Mouse (Mus musculus) adrenal gland, adult (tissue): ENCODE measurements around the gene Nalcn.
A peak's percentile ranks its signal among the peaks of the same experiment; 100 is the strongest.
"Not testable (repeated sequence)": the region's sequence is repeated elsewhere in the genome, so short reads cannot be mapped to it uniquely, and the experiment has no call there.

Source experiments
- DNase-seq, 2 experiments: peaks; one replicate each; pipeline ENCODE4 v3.0.0; 2022 to 2023; ENCODE audit warnings: low spot score in 1 of 2; ENCODE audit not compliant: inconsistent age in 2 of 2

The Nalcn gene

DNA sequence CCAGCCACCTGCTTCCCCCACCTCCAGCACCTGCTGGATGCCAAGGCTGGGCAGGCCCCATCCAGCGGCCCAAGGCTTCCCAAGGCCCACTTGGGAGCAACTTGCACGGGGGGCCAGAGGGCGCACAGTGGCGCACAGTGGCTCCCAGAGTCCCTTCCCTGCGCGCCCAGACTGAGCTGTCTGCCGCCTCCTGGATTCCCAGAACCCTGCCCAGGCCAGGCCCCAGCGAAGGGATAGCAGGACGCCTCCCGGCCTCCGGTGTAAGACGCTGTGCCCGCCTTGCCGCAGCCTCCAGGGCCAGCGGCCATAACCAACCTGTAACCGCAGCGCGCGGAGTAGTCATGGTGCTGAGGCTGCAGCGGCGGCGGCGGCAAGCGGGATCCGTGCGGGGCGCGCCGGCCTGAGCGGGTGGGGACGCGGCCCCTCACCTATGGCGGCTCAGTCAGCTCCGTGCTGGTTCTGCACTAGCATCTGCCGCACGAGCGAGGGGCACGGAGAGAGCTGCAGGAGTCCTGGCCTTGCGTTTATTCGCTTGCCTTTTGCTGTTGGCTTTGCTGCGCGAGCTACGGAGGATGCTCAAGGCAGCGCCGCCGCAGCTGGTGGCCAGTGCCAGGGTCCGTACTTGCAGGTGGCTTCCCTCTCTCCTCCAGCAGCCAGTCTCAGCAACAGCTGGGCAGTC, at the start of gene Nalcn:
Gene Nalcn, minus strand, starts transcription at position 644 of the 679 bp plus-strand sequence.
- DNase-seq = peak; percentile 26 to 63

DNA sequence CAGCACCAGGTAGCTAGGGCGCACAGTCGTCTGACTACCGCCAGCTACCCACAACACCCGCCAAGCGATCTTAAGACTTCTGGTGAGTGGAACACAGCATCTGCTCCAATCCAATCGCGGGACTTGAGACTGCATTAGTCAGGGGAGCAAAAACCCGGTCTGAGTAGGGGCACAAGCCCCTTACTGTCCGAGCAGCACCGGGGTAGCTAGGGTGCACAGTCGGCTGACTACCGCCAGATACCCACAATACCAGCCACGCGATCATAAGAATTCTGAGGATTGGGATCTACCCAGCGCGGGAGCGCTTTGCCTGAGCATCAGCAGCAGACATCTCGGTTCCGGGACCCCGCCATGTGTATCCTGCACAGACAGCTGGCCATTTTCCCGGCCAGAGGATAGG, 44.1 kb upstream of the Nalcn start:
- DNase-seq = not testable (repeated sequence)

DNA sequence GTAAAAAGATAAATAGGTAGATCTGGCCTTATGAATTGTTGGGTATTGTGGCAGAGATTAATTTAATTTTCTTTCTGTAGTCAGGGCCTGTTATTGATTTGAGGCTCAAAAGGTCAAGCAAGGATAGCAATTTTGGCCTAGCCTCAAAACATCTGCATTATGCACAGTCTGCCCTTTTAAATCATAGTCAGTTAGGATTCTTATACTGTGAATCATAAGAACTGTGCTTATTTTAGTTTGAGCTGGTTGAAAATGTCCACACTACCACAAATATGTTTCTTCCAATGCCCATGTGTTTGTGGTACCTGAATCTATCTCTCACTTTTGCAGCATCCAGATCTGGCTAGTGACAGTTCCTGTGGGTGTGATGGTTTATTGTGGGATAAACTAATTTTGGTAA, 37.5 kb upstream of the Nalcn start:
- DNase-seq = peak in 1 of 2 experiments; percentile 50

DNA sequence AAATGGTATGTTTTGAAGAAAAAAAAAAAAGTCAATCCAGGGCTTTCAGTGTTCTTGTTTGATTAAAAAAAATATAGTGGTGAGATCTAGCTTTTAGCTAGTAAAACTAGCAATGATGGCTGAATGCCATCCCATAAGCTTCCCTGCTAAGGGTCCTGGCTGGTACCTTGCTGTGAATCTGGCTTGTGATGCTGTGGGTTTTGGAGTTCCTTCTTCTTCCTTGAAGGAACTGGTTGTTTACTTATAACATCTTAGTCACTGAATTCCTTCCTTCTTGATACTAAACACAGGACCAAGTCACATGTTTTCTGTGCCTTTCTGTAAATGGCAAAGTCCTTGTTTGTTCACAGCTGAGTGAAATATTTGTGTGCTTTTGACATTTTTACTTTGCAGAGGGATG, 36.3 kb upstream of the Nalcn start:
- no peak for DNase-seq

DNA sequence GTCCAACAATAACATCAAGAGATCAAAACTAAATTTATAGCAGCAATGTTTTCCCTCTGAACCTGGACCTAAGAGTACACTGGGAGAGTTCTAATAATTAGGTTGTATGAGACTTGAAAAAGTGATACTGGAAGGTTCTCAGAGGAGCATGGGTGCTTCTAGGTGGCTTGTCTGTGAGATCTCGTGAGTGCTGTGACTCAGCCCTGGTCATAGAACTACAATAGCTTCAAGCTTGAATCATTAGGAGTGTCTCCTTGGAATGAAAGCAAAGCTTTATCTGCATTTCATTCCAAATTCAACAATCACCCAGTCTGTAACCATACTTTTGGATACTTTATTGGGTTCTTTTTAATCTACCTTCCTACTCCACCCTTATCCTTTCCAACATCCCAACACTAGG, 35.4 kb upstream of the Nalcn start:
- peak in 1 of 2 experiments; percentile 50 for DNase-seq

DNA sequence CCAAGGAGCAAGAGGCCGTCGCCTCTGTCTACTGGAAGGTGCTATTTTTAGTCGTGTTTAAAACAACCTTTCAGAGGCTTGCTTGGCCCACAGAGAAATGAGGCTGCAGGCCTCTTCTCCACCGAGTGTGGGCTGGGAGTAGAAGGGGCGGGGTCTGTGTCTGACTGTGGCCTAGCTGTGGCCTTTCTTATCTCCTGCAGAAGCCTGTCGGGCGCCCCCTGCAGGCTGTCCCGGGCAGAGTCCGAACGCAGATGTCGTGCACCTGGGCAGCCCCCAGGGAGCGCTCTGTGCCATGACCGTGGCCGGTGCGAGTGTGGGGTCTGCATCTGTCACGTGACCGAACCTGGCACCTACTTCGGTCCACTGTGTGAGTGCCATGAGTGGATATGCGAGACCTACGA, 34.1 kb upstream of the Nalcn start:
- peak; percentile 37 to 70 for DNase-seq

DNA sequence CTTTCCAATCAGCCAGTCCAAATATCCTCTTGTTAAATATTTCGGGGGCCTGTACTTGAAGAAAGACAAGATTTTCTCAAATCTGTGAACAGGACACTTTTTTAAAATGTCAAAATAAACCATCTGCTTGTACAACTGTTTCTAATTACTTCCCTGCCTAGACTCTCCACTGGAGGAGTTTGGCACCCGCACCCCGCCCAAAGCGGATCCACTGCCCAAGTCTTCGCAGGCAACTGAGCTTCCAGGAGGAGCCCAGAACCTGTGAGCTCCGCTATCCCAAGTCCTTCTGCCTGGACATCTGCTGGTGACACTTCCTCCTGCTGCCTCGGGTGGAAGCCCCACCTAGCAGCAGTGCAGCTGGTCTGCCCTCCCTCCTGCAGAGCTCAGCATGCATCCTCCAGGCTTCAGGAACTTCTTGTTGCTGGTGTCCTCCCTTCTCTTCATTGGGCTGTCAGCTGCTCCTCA, 33.0 kb upstream of the Nalcn start, which contains the start of gene Itgbl1:
Gene Itgbl1, plus strand, starts transcription at position 51 of the 465 bp plus-strand sequence.
- no peak for DNase-seq

DNA sequence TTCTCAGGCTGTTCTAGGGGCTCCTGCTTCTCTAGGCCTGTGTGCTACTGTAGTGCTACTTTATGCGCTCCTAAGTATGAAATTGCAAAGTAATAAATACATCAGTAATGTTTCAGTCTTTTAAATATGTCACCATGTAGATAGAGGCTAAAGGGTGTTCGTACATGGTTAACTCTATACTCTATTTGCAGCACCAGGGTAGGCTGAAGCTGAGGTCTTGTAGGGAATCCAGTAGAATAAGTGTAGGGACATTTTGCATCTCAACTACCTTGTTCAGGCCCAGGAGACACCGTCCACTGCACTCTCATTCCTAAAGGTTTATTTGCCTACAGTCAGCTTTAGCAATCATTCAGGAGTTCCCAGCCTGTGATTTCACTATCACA, 227 bp upstream of the Nalcn start:
- peak in 1 of 2 experiments; percentile 29 for DNase-seq

DNA sequence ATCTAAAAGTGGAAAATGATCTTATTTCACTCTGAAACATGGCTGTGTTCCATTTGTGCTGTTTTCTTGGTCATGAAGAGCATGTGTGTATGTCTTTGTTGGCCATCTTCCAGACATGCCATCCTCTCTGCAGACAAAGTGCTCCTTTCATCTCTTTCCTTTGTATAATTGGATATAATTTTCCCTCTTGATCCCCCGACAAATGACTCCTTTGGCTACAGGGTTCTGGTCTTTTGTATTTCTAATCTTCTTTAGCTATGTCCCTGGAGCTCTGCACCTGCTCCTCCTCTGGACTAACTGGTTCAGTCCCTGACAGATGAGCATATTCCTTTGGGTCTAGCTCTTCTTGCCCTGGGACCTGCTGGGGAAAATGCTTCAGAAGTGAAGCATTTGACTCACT, 4.0 kb downstream of the Nalcn start:
- DNase-seq = peak in 1 of 2 experiments; percentile 28

DNA sequence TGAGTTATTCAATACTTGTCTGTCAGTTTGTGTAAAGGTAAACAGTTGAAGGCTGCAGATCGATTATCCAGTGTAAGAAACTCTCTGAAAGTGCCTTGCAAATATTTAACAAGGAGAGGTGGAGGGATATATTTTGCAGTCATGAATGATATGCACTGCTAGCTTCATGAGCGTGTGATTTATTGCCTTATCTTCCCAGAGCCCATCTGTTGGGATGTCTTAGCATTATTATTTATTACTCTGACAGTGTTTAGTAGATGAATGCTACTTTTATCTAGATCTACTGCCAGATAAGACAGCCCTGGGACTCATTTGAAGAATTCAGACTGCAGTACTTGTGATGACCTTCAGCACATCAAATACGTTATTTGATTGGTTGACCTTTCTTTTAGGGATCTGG, 31.7 kb downstream of the Nalcn start:
- peak in 1 of 2 experiments; percentile 46 for DNase-seq

DNA sequence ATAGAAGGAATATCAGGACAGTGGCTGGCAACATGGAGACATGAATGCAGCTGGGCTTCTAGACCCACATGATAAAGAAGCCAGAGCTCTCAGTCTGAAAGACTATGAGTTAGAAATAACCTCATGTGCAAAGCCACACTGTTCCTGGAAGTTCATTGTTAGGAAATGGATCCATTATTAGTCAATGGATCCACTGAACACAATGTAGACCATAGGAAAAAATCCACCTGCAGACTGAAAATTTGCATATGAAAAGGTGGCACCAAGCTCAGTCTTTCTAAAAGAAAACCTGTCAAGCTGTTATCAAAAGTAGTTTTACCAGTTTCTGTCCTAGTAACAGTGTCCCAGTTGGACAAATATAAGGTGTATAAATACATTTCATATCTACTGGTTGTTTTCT, 39.5 kb downstream of the Nalcn start:
- no peak for DNase-seq

DNA sequence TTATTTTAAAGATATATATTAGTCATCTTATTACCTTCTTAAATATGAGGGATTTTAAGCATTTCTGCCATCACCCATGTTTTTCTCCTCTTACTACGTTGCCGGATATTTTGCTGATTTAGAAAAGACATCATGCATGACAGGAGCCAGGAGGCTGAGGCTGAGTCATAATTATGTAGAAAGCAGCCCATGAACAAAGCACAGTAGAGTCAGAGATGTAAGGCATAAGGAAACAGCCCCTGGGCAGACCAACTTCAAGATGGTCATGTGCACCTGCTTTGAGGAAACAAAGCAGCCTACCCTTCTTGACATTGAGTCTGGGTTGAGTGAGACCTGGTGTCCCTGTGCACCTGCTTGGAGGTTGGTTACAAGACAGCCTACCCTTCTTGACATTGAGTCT, 44.5 kb downstream of the Nalcn start:
- no peak for DNase-seq

DNA sequence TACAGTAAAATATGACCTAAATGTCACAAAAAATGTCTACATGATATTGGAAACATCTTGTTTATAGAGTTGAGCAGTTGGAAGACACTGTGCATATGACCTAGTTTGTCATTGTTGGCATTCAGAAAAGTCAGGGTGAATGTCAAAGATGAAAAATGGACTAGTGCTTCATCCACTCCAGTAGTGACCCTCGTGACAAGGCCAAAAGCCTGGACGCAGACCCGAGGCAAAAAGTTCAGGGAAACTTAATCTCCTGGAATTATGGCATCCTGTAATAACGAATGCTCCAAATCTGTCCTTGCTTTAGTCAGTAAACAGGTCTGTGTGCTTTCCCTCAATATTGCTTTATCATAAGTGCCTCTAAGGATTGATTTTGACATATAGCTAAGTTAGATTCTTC, 51.6 kb downstream of the Nalcn start:
- peak; percentile 62 to 91 for DNase-seq

DNA sequence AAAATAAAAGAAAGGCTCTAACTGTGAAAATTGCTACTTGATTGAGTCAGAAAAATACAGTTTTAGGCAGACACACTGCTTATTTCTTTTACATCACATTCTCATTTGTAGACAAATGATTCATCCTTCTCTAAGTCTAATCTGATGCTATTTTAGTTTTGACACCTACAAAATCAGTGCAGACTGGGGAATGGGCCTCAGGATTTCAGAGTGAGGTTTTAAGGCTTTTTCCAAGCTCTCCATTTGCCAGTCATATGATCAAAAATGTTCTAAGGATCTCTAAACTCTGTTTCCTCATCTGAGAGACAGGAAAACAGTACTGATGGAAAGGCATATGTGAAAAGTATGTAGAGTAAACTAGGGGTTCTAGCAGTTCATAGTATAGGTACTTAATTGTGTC, 52.0 kb downstream of the Nalcn start:
- peak in 1 of 2 experiments; percentile 50 for DNase-seq

DNA sequence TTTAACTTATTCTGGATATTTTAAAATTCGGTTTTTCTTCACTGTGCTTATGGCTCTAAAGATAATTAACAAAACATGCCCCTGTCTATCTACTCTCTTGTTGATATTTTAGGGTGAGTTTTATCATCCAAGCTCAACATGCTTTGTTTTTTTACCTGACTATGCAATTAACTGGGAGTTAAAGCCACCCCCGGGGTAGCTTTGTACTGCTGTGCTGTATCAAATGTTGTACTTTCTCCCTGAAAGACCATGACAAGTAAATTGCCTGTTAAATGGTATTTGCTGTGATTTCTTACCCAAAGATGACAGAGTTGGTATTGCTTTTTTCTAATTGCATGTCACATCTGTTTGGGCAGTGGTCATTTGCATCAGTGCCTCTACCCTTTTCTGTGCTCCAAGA, 60.3 kb downstream of the Nalcn start:
- peak in 1 of 2 experiments; percentile 32 for DNase-seq

DNA sequence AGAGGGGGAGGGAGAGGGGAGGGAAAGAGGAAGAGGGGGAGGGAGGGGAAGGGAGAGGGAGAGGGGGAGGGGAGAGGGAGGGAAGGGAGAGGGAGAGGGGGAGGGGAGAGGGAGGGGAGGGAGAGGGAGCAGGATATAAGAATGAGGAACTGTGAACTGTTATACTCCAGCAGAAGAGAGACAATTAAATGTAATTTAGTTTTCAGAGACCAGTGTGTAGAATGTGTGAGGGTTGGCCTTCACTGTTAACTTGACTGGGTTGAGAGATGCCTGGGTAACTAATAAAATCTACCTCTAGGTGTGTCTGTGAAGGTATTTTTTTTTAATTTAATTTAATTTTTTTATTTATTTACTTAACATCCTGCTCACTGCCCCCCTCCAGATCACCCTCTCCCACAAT, 71.4 kb downstream of the Nalcn start:
- no peak for DNase-seq

DNA sequence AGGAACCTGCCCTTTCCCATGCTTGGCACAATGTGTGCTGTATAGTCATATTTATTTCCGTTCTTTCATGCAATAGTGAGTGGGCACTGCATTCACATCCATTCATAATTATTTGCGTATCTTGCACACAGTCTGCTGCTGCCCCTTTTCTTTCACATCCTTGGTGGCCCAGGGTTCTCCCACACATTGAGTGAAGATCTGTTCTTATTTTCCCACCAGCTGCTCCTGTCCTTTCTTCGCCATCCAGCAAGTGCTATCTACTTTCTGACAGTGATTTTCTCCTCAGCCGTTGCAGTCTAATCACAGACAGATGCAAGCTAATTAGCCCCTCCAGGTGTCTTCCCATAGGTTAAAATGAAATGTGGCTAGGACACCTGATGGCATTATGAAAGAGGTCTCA, 72.0 kb downstream of the Nalcn start:
- DNase-seq = no peak

DNA sequence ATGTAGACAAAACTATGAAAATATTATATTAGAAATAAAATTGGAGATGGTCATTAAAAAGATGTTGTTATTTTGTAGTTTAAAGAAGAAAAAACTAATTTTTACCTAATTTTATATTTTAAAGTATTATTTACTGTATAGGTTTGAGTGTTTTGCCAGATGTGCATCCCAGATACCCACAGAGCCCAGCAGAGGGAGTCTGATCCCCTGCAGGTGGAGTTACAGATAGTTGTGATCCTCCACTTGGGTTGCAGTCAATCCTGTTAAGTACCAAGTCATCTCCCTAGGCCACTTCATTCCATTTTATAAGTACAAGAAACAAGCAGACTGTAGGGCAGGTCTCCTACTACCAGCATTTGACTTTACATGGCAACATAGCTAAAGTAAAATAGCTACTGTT, 84.6 kb downstream of the Nalcn start:
- peak in 1 of 2 experiments; percentile 55 for DNase-seq

DNA sequence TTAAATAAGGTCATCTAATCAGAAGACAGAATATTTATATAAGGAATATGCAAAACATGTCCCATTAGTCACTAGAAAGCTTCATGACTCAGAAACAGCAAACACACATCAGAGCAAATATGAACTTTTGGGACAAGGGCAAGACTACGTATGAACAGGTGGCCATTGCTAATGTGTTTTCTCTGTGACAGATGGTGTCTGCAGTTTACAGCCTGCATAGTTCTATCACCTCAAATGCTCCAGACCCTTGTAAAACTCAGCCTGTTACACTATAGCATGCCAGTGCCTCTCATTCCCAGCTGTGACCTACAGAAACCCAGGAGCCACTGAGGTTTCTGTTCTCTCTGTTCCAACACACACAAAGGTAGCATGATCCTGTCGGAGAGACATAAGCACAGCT, 91.3 kb downstream of the Nalcn start:
- DNase-seq = no peak

DNA sequence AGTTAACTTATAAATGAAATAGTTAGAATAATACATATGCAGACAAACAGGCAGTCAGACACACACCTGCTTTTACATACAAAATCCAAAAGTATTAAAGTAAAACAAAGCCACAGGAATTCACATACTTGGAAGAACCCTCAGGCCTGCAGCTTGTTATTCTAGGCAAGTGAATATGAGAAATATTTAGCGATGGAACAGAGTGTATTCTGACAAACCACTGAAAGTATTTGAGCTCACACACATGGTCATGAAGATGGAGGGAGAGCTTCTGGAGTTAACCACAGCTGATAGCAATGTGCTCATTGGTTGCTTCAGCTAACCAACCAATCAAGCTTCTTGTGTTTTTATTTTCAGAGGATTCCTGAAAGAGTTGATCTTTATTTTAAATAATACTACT, 93.9 kb downstream of the Nalcn start:
- DNase-seq = no peak

DNA sequence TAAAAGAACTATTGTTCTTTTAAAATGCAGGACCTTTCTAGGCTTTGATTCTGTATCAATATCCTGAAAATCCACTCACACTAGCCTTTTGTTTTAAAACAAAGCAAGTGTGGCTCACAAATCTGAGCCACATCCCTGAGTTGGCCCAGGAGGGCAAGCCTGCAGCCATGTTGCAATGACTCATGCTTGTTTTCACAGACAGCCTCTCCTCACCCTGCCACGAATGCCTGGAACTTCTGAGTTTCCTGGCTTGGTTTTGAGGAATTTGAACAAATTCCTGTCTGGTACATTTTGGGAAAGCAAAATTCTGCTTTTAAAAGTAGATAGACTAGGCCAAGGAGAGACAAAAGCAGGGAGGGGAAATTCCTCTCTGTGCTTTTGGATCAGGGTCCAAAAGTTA, 95.7 kb downstream of the Nalcn start:
- peak; percentile 29 to 34 for DNase-seq

DNA sequence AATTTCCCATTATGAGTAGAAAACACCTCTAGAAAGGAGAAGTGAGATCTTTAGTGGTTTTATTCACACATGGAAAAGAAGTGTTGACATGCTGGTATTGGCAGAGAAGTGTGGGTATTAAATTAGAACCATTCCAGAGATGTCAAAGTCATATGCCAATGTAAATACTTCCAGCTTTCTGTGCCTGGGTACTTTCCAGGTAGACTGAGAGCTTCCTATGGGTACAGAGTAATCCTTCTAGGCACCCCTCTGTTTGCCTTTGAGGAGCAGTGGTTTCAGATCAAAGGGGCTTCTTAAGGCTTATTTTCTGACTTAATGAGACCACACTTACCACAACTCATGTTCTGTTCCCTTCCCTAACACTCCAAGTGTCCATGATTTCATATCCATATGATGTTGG, 97.8 kb downstream of the Nalcn start:
- no peak for DNase-seq
